Comparison of ENCODE assay signal across 8 mouse cellular contexts in the genomic region with DNA sequence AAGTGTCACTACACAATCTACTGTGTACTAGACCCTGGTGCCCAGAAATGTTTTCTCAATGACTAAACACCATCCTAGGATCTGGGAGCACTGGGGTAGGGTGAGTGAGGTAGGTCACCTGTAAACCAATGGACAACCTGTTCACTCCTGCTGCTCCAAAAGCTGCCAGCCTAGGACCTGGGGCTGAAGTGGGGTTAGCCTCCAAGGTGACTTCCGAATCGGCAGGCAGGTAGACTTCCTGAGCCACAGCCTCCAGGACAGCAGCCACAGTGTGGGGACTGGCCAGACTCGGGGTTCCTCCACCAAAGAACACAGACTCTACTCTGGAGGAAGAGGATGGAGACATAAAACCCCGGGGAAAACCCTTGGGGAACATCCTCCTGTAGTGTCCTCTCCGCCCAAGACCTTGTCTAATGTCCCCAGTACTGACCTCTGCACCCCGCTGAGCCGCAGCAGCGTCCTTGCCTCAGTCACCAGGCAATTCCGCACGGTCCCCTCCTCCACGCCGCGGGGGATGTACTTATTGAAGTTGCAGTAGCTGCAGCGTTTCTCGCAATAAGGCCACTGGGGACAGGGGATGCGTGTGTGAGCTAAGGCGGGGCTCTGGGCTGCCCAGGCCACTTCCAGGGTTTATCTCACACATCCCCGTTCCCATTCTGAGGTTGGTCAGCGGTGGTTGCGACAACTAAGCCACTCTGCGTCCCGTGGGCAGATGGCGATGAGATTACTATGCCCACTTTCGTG. TPM values are rescaled to one million over a fixed set of nuclear protein-coding genes. Genes with fewer than 3 reads are reported as not detected.
A peak's percentile ranks its signal among the peaks of the same experiment; 100 is the strongest.
DNase-seq lines count a peak whose midpoint lies in the region; ATAC-seq lines count a peak whose summit lies in the region.

No protein-coding gene starts in this region.

- H3K9me3 ChIP-seq in forebrain, embryonic 12.5 days: no peaks in the 10 kb centered on the region
- no peaks in the 10 kb centered on the region for H3K9me3 ChIP-seq in hindbrain, embryonic 12.5 days (replicated peaks)
- no peaks in the 10 kb centered on the region for H3K9me3 ChIP-seq in limb, embryonic 12.5 days

- peak overlapping the region; percentile 67 for H3K4me3 ChIP-seq in forebrain, embryonic 12.5 days (replicated peaks)
- peak overlapping the region; percentile 60 for H3K4me3 ChIP-seq in hindbrain, embryonic 12.5 days
- peak overlapping the region; percentile 59 for H3K4me3 ChIP-seq in limb, embryonic 12.5 days (replicated peaks)

- WGBS in forebrain, embryonic 12.5 days: 16% methylated on average over 24 of the region's 24 CpGs
- WGBS in hindbrain, embryonic 12.5 days: 10% methylated on average over 24 of the region's 24 CpGs
- WGBS in limb, embryonic 12.5 days: 12% methylated on average over 24 of the region's 24 CpGs

- peak overlapping the region; percentile 89 for H3K4me2 ChIP-seq in forebrain, embryonic 12.5 days
- peak overlapping the region; percentile 94 for H3K4me2 ChIP-seq in hindbrain, embryonic 12.5 days (replicated peaks)
- peak overlapping the region; percentile 86 for H3K4me2 ChIP-seq in limb, embryonic 12.5 days

- no peaks in the 10 kb centered on the region for H3K36me3 ChIP-seq in forebrain, embryonic 12.5 days (replicated peaks)
- no peaks in the 10 kb centered on the region for H3K36me3 ChIP-seq in hindbrain, embryonic 12.5 days
- H3K36me3 ChIP-seq in limb, embryonic 12.5 days: peaks cover 7% of the 10 kb centered on the region
- no peaks in the 10 kb centered on the region for H3K36me3 ChIP-seq in splenic B cell, adult 2 months (ENCODE audit: control insufficient read depth, insufficient read depth, low read length, poor library complexity, severe bottlenecking)

- peaks cover 14% of the 10 kb centered on the region for H3K4me1 ChIP-seq in forebrain, embryonic 12.5 days
- H3K4me1 ChIP-seq in hindbrain, embryonic 12.5 days: peaks cover 21% of the 10 kb centered on the region
- peaks cover 24% of the 10 kb centered on the region for H3K4me1 ChIP-seq in limb, embryonic 12.5 days (replicated peaks)

- peak; percentile 37 for ATAC-seq in forebrain, embryonic 12.5 days (ENCODE audit: low FRiP score)
- peak; percentile 47 for ATAC-seq in hindbrain, embryonic 12.5 days (ENCODE audit: low FRiP score)
- ATAC-seq in limb, embryonic 12.5 days (ENCODE audit: insufficient number of reproducible peaks, insufficient read depth, low FRiP score, low TSS enrichment, low read depth): peak; percentile 9

- H3K9ac ChIP-seq in forebrain, embryonic 12.5 days: peak overlapping the region; percentile 74
- H3K9ac ChIP-seq in hindbrain, embryonic 12.5 days: peak overlapping the region; percentile 72
- peak overlapping the region; percentile 63 for H3K9ac ChIP-seq in limb, embryonic 12.5 days (replicated peaks)

- H3K27me3 ChIP-seq in forebrain, embryonic 12.5 days: 0 out of 2 replicates have a peak, but pooled peaks cover 4% of the 10 kb centered on the region
- no peaks in the 10 kb centered on the region for H3K27me3 ChIP-seq in hindbrain, embryonic 12.5 days
- H3K27me3 ChIP-seq in limb, embryonic 12.5 days: no peaks in the 10 kb centered on the region
- no peaks in the 10 kb centered on the region for H3K27me3 ChIP-seq in splenic B cell, adult 2 months (ENCODE audit: control insufficient read depth, insufficient read depth, low read length, poor library complexity, severe bottlenecking)

- H3K27ac ChIP-seq in forebrain, embryonic 12.5 days: no peak overlapping the region
- no peak overlapping the region for H3K27ac ChIP-seq in hindbrain, embryonic 12.5 days
- H3K27ac ChIP-seq in limb, embryonic 12.5 days: no peak overlapping the region

- DNase-seq in embryo, embryonic 10 days (ENCODE audit: low spot score): peak; percentile 46
- no peak for DNase-seq in embryo, embryonic 9.5 days (ENCODE audit: extremely low spot score)
- peak; percentile 76 for DNase-seq in brain, adult 2 months (ENCODE audit: low read depth, low spot score)
- peak; percentile 47 for DNase-seq in mesoderm, embryonic 11.5 days (ENCODE audit: low read depth, low spot score)
- DNase-seq in splenic B cell, adult 2 months (ENCODE audit: low read depth, low spot score): peak; percentile 42

RNA-seq across cellular contexts. Expression of a gene that starts 0.8 kb away (rescaled TPM):
- 2.8 and 3.0 TPM in 2 replicates for polyA plus RNA-seq in forebrain, embryonic 12.5 days (2016; fragmentation: Nextera tagmentation; extraction: Ambion mirVana)
- 3.4 and 4.6 TPM in 2 replicates for polyA plus RNA-seq in hindbrain, embryonic 12.5 days (2016; fragmentation: Nextera tagmentation; extraction: Ambion mirVana)
- polyA plus RNA-seq in limb, embryonic 12.5 days (2016; fragmentation: Nextera tagmentation; extraction: Ambion mirVana): 4.1 and 5.7 TPM in 2 replicates

RNA-seq across cellular contexts. Expression of a gene that starts 16.6 kb away (rescaled TPM):
- 0.69 TPM in 1 of 2 replicates, not detected in the other for polyA plus RNA-seq in forebrain, embryonic 12.5 days (2016; fragmentation: Nextera tagmentation; extraction: Ambion mirVana)
- 0.98 and 1.5 TPM in 2 replicates for polyA plus RNA-seq in hindbrain, embryonic 12.5 days (2016; fragmentation: Nextera tagmentation; extraction: Ambion mirVana)
- 3.6 and 5.3 TPM in 2 replicates for polyA plus RNA-seq in limb, embryonic 12.5 days (2016; fragmentation: Nextera tagmentation; extraction: Ambion mirVana)

RNA-seq across cellular contexts. Expression of a gene that starts 26.7 kb away (rescaled TPM):
- polyA plus RNA-seq in forebrain, embryonic 12.5 days (2016; fragmentation: Nextera tagmentation; extraction: Ambion mirVana): 3.7 and 3.8 TPM in 2 replicates
- 4.2 and 5.2 TPM in 2 replicates for polyA plus RNA-seq in hindbrain, embryonic 12.5 days (2016; fragmentation: Nextera tagmentation; extraction: Ambion mirVana)
- 5.1 and 7.0 TPM in 2 replicates for polyA plus RNA-seq in limb, embryonic 12.5 days (2016; fragmentation: Nextera tagmentation; extraction: Ambion mirVana)

RNA-seq across cellular contexts. Expression of a gene that starts 48.4 kb away (rescaled TPM):
- polyA plus RNA-seq in forebrain, embryonic 12.5 days (2016; fragmentation: Nextera tagmentation; extraction: Ambion mirVana): 0.52 and 0.97 TPM in 2 replicates
- polyA plus RNA-seq in hindbrain, embryonic 12.5 days (2016; fragmentation: Nextera tagmentation; extraction: Ambion mirVana): 1.7 and 2.5 TPM in 2 replicates
- 2.8 and 4.1 TPM in 2 replicates for polyA plus RNA-seq in limb, embryonic 12.5 days (2016; fragmentation: Nextera tagmentation; extraction: Ambion mirVana)

RNA-seq across cellular contexts. Expression of a gene that starts 53.5 kb away (rescaled TPM):
- polyA plus RNA-seq in forebrain, embryonic 12.5 days (2016; fragmentation: Nextera tagmentation; extraction: Ambion mirVana): 3.5 and 4.0 TPM in 2 replicates
- polyA plus RNA-seq in hindbrain, embryonic 12.5 days (2016; fragmentation: Nextera tagmentation; extraction: Ambion mirVana): 3.3 and 3.5 TPM in 2 replicates
- polyA plus RNA-seq in limb, embryonic 12.5 days (2016; fragmentation: Nextera tagmentation; extraction: Ambion mirVana): 5.0 and 6.0 TPM in 2 replicates
